Mouse (Mus musculus) left cerebral cortex, adult 2 months (tissue): ENCODE measurements around the gene Immp2l. TPM values are rescaled to one million over a fixed set of nuclear protein-coding genes. Genes with fewer than 3 reads are reported as not detected.

Source experiments
- DNase-seq, 2 experiments: peaks; one replicate each; pipeline ENCODE4 v3.0.0; 2021 to 2022; ENCODE audit warnings: low spot score in 2 of 2, mixed read lengths in 1 of 2; ENCODE audit errors: extremely low spot score in 1 of 2
- H3K27ac ChIP-seq: fragments of 200-600 bp; 2 replicates; pipeline ENCODE4 v1.8.1; 2022
- H3K4me3 ChIP-seq: fragments of 200-600 bp; 2 replicates; pipeline ENCODE4 v1.8.1; 2022
- CTCF ChIP-seq: fragments of 200-600 bp; IDR thresholded peaks from 2 replicates; pipeline ENCODE4 v1.8.1; 2022; ENCODE audit warnings: antibody characterized with exemption, mild to moderate bottlenecking, moderate library complexity
- intact Hi-C: fragments of 180-260 bp; cut with DNase I; formaldehyde crosslinking; loops from one replicate; pipeline ENCODE4 v1.15.1; 2025
- total RNA-seq, 2 experiments: library from RNA; stranded (reverse); gene quantifications; 2 replicates each; pipeline ENCODE4 v1.2.3; 2021

Gene Immp2l
- total RNA-seq, 2 experiments from 2014 or later, result 5.4 to 7.9 TPM

DNA sequence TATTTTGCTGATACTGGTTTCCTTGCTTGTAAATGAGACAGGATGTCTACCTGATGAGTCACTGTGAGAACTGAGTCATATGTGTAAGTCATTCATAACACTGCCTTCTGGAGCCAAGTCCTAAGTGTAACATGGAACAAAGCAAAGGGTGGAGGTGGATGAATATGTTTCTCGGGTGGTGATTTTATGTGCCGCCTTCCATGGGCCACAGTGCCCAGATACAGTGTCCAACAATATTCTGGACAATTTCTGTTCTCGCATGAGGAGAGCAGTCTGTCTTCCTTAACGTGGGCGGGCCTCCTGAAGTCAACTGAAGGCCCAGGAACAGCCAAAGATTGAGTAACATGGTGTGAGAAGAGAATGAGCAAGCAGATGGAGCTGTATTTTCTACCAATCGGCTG lies 926.0 kb downstream of the Immp2l start:
- intact Hi-C loops, result loop anchor here (2.0 to 5.0 kb wide), 2 partner anchors 187 to 1862 kb away; no protein-coding TSS in a partner anchor
- peak; percentile 9 to 30 for DNase-seq
- H3K4me3 ChIP-seq, result no peak overlapping the region

DNA sequence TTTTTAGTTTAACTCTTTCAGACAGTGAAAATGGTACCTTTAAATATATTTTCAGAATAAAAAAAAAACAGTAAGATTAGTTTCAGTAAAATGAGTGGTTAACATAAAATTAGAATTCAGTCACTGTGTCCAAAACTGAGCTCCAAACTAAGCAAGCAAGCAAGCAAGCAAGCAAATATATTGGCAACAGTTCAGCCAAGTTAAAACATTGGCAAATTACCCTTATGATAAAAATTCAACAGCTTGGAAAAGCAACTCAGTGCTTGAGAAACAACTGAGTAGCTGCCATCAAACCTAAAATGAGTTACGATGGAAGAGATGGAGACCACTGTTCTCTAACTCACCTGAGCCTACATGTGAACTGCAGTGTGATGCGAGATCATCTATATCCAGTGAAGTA lies 926.8 kb downstream of the Immp2l start:
- Histone ChIP-seq H3K4me3 (no peak overlapping the region), H3K27ac (no peak overlapping the region)
- no peak for TF ChIP-seq CTCF
- intact Hi-C loops, result loop anchor here (2.0 to 5.0 kb wide), 2 partner anchors 186 to 1862 kb away; no protein-coding TSS in a partner anchor
- no peak for DNase-seq

More for the DNA sequence above, 926.0 kb downstream of the Immp2l start:
- no peak for TF ChIP-seq CTCF
- 0 out of 2 replicates have a peak overlapping the region, but pooled peaks have one; percentile 16 for H3K27ac ChIP-seq

DNA sequence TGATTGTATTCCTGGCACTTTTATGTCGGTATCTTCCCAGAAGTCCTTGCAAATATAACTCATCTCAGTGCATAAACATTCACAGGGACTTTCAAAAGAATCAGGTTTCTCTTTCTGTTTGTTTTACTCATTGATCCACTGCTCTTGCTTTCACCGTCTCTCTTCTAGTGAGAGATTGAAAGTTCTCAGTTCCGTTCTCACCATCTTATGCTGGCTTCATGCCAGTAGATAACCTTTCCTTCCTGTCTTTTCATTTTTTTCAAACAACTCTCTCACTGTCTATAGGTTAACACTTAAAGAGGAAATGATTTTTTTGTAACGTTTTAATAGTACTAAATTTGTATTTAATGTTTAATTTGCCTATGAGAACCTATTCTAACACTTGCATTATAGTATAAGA lies 937.1 kb downstream of the Immp2l start:
- no peak for TF ChIP-seq CTCF
- H3K27ac ChIP-seq, result no peak overlapping the region
- intact Hi-C loops, result no loop called here
- no peak for DNase-seq
- no peak overlapping the region for H3K4me3 ChIP-seq

DNA sequence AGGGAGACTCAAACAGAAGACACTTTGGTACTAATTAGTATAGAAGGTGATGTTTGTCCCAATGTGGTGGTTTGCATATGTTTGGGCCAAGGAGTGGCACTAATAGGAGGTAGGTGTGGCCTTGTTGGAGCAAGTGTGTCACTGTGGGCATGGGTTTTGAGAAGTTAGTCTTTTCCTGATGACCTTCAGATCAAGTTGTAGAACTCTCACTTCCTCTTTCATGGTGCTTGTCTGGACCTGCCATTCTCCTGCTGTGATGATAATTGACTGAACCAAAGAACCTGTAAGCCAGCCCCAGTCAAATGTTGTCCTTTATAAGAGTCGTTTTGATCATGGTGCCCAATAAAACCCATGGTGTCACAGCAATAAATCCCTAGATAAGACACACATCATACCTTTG lies 967.5 kb downstream of the Immp2l start:
- intact Hi-C loops, result no loop called here
- no peak overlapping the region for H3K27ac ChIP-seq
- DNase-seq, result no peak
- no peak overlapping the region for H3K4me3 ChIP-seq
- TF ChIP-seq CTCF, result no peak
